Mouse (Mus musculus): Measurements from ENCODE around the gene Prkca.

DNA sequence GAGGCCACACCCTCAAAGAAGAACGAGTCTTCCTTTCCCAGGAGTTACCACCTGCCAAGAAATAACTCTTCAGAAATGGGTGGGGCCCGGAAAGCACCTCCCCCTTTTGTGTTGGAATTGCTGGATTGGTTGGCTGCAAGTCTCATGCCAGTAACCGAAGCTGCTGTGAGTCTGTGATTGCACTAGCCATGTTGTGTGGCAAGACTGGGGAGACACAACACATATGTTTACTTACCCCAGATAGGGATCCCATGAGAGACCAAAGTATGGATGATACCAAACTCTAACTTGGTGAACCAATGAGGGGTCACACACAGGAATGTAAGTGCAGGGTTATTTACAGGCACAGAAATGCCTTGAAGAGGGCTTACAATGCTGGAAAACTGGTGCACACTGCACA, 38.9 kb upstream of the Prkca start:
- TF ChIP-seq CTCF (IDR thresholded peaks at IDR 0.05; ENCODE audit: extremely low read depth, insufficient read depth, low read length), result no peak
- TF ChIP-seq POLR2A (IDR thresholded peaks at IDR 0.05; ENCODE audit: extremely low read depth, insufficient read depth, low read length), result no peak
